Mouse (Mus musculus) heart, postnatal 10 days (tissue): ENCODE data around the gene Sirt1. TPM values are rescaled to one million over a fixed set of nuclear protein-coding genes. Genes with fewer than 3 reads are reported as not detected.

ENCODE experiments used
- DNase-seq, 2 experiments: peaks; one replicate each; pipeline ENCODE4 v3.0.0; 2021
- intact Hi-C: fragments of 180-260 bp; cut with DNase I; formaldehyde crosslinking; loops from one replicate; pipeline ENCODE4 v1.15.1; 2025
- total RNA-seq, 2 experiments: library from RNA; stranded (reverse); gene quantifications; 2 replicates each; pipeline ENCODE4 v1.2.3; 2021

Sirt1 gene
- total RNA-seq, 2 experiments from 2014 or later: 12.4 to 14.2 TPM

- intact Hi-C loops: loop anchor here (2.0 kb wide), 1 partner anchor 44 kb away; the partner anchor contains the start of gene Dnajc12
- peak; percentile 91 to 93 for DNase-seq
These were observed 42.4 kb downstream of the Sirt1 start for GRCm38 (mm10) chr10:63338914-63339643.

- intact Hi-C loops: loop anchor here (2.0 kb wide), 1 partner anchor 45 kb away; the partner anchor contains the start of gene Dnajc12
These were observed 43.3 kb downstream of the Sirt1 start for GRCm38 (mm10) chr10:63337951-63338836.

DNA sequence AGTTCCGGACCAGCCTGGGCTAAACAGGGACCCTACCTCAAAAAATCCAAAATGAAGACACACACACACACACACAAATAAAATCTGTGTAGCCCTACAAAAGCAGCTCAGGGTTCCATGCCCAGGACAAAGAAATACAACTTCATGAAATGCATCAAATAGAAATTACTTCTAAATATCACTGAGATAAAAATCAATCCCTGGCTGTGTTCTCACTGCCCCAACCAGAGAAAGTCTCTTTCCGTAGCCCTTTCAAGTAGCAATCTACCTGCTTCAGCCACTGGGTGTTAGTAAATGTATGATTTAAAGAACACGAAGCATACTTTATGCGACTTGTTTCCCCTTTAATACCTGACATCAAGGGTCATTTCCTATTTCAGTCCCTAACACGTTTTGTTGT is 44.2 kb downstream of the Sirt1 start:
- intact Hi-C loops: no loop called here
- DNase-seq: no peak

More at GRCm38 (mm10) chr10:63337951-63338836, 43.3 kb downstream of the Sirt1 start:
- peak; percentile 67 to 69 for DNase-seq

GRCm38 (mm10) chr10:63336901-63337300 is 44.6 kb downstream of the Sirt1 start:
- intact Hi-C loops: no loop called here
- DNase-seq: no peak

DNA sequence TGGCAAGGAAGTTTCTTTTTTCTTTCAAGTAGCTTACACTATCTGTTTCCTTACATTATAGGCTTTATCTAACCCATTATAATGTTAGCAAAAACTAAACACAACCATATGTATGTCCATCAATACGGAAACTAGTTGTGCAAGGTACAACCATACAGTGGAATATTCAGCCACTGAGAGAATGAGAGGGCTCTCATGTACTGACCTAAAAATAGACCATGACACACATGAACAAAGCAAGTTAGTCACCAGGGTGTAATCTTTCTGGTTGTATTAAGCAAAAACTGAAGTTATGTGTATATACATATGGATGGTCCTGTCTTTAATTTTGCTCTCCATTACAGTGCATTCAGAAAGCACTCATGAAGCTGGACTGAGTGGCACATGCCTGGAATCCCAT is 54.4 kb downstream of the Sirt1 start:
- no peak for DNase-seq
- intact Hi-C loops: no loop called here

GRCm38 (mm10) chr10:63313726-63314125 is 67.8 kb downstream of the Sirt1 start:
- DNase-seq: no peak
- intact Hi-C loops: no loop called here

GRCm38 (mm10) chr10:63308582-63309366 is 72.7 kb downstream of the Sirt1 start:
- intact Hi-C loops: loop anchor here (1.0 to 2.0 kb wide), 2 partner anchors 68 to 155 kb away; no protein-coding TSS in a partner anchor
- DNase-seq: peak; percentile 84 to 91

- no peak for DNase-seq
- intact Hi-C loops: no loop called here
These were observed 79.1 kb downstream of the Sirt1 start for GRCm38 (mm10) chr10:63302356-63302755.

- no peak for DNase-seq
- intact Hi-C loops: no loop called here
These were observed 98.7 kb downstream of the Sirt1 start for GRCm38 (mm10) chr10:63282846-63283245.

DNA sequence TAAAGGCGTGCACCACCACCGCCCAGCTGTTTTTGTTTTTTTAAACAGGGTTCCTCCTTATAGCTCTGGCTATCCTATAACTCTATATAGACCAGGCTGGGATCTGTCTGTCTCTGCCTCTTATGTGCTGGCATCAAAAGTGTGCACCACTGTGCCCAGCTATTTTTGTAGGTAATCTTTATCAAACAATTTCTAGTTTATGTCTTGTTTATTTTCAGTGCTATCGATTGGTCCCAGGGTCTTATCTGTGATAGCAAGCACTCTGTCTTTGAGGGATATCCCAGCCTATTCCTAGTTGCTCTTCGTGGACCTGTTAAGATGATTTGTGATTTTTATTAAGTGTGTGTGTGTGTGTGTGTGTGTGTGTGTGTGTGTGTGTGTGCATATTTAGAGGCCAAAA is 99.1 kb downstream of the Sirt1 start:
- intact Hi-C loops: no loop called here
- no peak for DNase-seq

DNA sequence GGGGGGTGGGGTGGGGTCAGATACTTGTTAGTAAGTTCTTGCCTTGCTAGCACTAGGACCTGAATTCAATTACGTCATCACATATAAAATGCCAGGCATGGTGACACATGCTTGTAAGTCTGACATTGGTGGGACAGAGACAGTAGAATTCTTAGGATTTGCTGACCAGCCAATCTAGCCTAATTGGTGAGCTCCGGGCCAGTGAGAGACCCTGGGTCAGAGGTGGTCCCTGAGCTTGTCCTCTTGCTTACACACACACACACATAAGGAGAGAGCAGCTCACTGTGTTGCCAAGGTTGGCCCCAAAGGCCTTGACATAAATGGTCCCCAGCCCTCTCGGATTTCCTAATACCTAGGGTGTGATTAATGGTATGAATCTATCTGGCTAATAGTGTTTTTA is 101.7 kb downstream of the Sirt1 start:
- no peak for DNase-seq
- intact Hi-C loops: no loop called here

DNA sequence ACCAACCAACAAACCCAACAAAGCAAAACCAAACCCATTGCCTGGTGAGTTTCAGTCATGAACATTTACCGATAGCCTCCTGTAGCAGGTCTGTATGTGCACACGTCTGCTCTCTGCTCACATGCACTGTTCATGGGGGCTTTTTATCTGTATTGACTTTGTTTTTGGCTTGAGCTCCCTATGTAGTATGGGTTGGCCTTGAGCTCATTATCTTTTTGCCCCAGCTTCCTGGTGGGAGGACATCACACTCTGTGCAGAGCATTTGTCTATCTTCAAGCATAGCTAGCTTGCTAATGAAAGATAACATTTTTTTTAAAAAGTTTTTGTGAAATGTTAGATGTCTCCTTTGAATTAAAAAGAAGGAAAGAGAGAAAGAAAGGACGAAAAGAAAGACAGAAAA is 104.5 kb downstream of the Sirt1 start:
- DNase-seq: no peak
- intact Hi-C loops: no loop called here

GRCm38 (mm10) chr10:63272868-63273267 is 108.6 kb downstream of the Sirt1 start:
- DNase-seq: no peak
- intact Hi-C loops: no loop called here

DNA sequence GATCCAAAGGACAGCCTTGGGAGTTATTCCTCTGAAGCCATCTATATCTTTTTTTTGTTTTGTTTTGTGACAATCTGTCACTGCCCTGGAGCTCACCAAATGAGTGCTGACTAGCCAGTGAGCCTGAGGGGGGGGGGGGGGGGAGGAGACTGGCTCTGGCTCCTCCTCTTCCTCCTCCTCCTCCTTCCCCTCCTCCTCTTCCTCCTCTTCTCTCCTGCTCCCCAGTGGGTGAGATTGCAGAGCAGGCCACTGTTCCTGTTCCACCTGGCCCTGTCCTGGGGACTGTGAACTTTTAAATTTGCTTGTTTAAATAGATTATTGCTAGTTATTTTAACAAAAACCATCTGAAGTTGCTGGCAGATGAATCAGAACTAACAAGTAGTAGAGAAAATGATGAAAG is 109.1 kb downstream of the Sirt1 start:
- DNase-seq: no peak
- intact Hi-C loops: no loop called here

Other genes starting within 250 kb of the Sirt1 start
- gene Mypn, start 177.8 kb downstream of the Sirt1 start, total RNA-seq: 10 to 100 TPM; 78.0 to 86.7 TPM
- gene Herc4, start 137.9 kb downstream of the Sirt1 start, total RNA-seq: 10 to 100 TPM; 39.9 to 40.0 TPM
- gene Dnajc12, start 739 bp upstream of the Sirt1 start, total RNA-seq: 1 to 10 TPM; 7.8 to 8.7 TPM
- not detected for gene Gm7075, start 40.1 kb upstream of the Sirt1 start, total RNA-seq
- gene Ctnna3, start 48.4 kb upstream of the Sirt1 start, total RNA-seq: 10 to 100 TPM; 75.4 to 79.3 TPM